Mouse (Mus musculus) spleen, adult 12 weeks (tissue): ENCODE measurements around the gene Erp27.
"Not testable (repeated sequence)": the region's sequence is repeated elsewhere in the genome, so short reads cannot be mapped to it uniquely, and the experiment has no call there.

Source experiments
- DNase-seq: peaks from one replicate; pipeline ENCODE4 v3.0.0; 2022; ENCODE audit warnings: low spot score

The Erp27 gene

GRCm38 (mm10) chr6:136922080-136922479 lies at the start of gene Erp27:
TSS of gene Erp27 (minus strand) at chr6:136922180.
- DNase-seq, result no peak

GRCm38 (mm10) chr6:136968877-136969276 lies 46.9 kb upstream of the Erp27 start:
- DNase-seq, result not testable (repeated sequence)

- DNase-seq, result no peak
These were observed 45.5 kb upstream of the Erp27 start for GRCm38 (mm10) chr6:136967466-136967865.

GRCm38 (mm10) chr6:136965912-136966311 lies 43.9 kb upstream of the Erp27 start:
- no peak for DNase-seq

- no peak for DNase-seq
These were observed 42.9 kb upstream of the Erp27 start for GRCm38 (mm10) chr6:136964609-136965510.

- no peak for DNase-seq
These were observed 41.0 kb upstream of the Erp27 start for GRCm38 (mm10) chr6:136962957-136963356.

GRCm38 (mm10) chr6:136959131-136959530 lies 37.2 kb upstream of the Erp27 start:
- no peak for DNase-seq

- DNase-seq, result no peak
These were observed 35.1 kb upstream of the Erp27 start for GRCm38 (mm10) chr6:136957062-136957461.

- no peak for DNase-seq
These were observed 33.3 kb upstream of the Erp27 start for GRCm38 (mm10) chr6:136955240-136955639.

- no peak for DNase-seq
These were observed 32.7 kb upstream of the Erp27 start for GRCm38 (mm10) chr6:136954715-136955114.

- no peak for DNase-seq
These were observed 32.2 kb upstream of the Erp27 start for GRCm38 (mm10) chr6:136954192-136954591.

GRCm38 (mm10) chr6:136952930-136953329 lies 30.9 kb upstream of the Erp27 start:
- DNase-seq, result no peak

GRCm38 (mm10) chr6:136950171-136950570 lies 28.2 kb upstream of the Erp27 start:
- no peak for DNase-seq

GRCm38 (mm10) chr6:136947716-136948115 lies 25.7 kb upstream of the Erp27 start:
- DNase-seq, result no peak

- DNase-seq, result no peak
These were observed 25.0 kb upstream of the Erp27 start for GRCm38 (mm10) chr6:136946943-136947342.

GRCm38 (mm10) chr6:136946241-136946640 lies 24.3 kb upstream of the Erp27 start:
- DNase-seq, result no peak

GRCm38 (mm10) chr6:136944511-136944910 lies 22.5 kb upstream of the Erp27 start:
- no peak for DNase-seq

- no peak for DNase-seq
These were observed 21.4 kb upstream of the Erp27 start for GRCm38 (mm10) chr6:136943392-136943791.

GRCm38 (mm10) chr6:136942280-136942679 lies 20.3 kb upstream of the Erp27 start:
- no peak for DNase-seq

GRCm38 (mm10) chr6:136941051-136942021 lies 19.4 kb upstream of the Erp27 start, which contains the start of gene Arhgdib:
TSS of gene Arhgdib (minus strand) at chr6:136941899.
- DNase-seq, result no peak

- no peak for DNase-seq
These were observed 18.4 kb upstream of the Erp27 start for GRCm38 (mm10) chr6:136940188-136940960.
